Mouse (Mus musculus) yolk sac, embryonic 10.5 days (tissue): Measurements from ENCODE around the gene Asic2.
A peak's percentile ranks its signal among the peaks of the same experiment; 100 is the strongest.

Experiments used
- DNase-seq: peaks from one replicate; pipeline ENCODE4 v3.0.0-alpha.2; 2017; ENCODE audit warnings: low spot score

Gene Asic2

DNA sequence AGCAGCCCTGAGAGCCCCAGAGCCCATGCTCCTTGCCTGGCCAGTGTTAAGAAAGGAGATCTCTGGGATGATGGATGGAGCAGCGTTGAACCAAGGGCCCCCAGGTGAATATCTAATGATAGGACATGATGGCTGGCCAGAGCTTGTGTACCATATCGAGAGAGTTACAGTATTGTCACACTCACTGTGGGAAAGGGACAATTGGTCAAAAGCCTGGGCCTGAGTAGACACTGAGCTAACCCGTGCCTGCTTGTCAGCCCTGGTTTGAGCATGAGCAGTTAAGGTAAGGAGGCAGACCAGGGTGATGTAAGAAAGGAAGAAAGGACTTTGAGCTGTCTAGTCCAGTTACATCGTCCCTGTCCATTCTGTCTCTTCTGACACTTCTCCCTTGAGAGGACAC lies 365.3 kb downstream of the Asic2 start:
- no peak for DNase-seq

DNA sequence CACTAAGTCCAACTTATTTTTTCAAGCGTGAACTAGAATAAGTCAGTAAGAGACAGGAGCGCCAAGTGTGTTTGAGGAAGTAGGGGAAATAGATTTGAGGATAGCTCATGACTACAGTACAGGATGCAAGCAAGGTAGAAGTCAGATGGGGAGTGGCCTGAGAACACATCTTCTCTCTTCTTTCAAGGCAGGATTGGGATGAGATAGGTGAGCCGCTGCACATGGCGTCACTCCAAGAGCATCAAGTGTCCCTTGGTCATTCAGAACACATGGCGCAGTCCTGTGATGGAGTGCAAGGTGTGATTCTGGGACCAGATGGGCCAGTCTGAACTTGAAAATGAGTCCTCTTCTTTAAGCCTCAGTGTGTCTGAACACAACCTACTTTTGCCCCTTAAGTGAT lies 366.5 kb downstream of the Asic2 start:
- DNase-seq: no peak

DNA sequence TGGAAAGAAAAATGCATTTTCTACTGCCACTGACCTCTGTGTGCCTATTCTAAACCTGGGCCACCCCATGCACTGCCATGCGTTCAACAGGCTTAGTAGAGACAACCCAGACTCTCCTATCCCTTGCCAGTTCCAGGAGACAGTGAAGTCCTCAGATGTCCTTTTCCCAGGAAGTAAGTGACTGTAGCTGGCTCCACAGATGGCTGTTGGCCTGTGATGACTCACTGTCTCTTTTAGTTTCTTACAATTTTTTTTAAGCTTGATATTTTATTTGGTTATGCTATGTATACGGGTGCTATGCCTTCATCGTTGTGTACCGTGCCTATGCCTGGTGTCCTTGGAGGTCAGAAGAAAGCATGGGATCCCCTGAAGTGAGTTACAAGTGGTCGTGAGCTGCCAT lies 370.7 kb downstream of the Asic2 start:
- no peak for DNase-seq

DNA sequence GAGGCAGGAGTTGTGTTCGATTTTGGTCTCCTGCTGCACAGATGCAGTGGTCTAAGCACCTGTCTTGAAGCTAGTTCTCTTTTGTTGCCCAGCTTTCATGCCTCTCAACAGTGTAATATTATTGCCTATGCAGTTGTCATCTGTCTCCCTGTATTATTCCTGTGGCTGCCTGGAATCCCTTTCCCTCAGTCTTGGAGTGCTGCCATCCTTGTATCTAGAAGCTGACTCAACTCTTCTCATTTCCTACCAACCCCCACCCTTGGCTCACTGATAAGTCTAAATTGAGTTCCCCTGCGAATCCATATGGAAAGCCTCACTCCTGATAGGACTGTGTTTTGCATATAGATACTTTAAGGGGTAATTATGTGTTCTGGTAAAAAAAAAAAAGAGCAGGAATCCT lies 373.0 kb downstream of the Asic2 start:
- no peak for DNase-seq

DNA sequence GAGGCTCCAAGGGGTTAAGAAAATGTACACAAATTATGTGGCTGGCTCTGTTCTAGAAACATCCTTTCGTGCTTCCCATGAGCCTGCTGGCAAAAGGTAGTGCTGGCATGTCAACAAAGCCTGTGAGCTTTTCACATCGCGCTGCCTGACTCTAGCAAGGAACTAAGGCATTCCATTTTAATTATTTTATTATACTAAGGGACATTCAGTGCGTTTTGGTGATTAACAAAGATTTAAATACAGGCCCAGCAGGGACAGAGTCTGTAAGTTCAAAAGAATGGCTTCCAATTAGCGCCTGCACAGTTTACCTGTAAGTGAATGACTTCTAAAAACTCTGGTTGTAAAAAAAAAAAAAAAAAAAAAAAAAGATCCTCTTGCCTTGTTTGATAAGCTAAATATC lies 375.5 kb downstream of the Asic2 start:
- DNase-seq: no peak

DNA sequence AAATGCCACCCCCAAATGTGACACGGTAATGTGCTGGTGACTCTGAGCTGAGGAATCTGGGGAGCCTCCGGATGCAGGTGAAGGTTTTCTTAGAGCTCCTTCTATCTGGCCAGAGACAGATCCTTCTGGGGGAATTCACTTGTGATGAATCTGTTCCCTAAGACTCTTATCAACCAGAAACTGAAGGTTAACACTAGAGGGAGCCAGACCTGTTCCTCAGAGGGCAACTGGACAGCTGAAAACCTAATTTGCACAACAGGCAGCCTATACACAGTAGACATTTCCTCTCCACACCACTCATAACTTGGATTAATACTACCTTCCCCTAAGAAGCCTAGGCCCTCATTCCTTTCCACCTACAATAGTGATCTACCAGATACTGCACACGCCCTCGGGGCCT lies 377.3 kb downstream of the Asic2 start:
- no peak for DNase-seq

DNA sequence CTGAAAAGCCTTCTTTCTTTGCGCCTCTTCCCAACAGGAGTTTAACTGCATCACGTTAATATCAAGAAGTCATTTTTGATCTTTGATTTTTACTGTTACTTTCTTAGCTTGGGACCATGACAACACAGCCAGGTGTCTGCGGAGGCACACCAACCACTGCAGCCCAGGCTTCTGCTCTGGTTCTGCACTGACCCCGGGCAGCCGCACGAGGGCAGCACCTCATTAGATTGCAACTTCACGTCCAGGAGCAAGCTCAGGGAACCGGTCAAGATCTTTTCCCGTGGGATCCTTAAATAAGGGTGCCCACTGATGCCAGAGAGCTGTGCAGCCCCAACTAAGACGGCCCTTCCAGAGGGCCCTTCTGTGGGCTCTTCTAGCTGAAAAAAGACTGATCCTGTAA lies 379.6 kb downstream of the Asic2 start:
- DNase-seq: no peak

DNA sequence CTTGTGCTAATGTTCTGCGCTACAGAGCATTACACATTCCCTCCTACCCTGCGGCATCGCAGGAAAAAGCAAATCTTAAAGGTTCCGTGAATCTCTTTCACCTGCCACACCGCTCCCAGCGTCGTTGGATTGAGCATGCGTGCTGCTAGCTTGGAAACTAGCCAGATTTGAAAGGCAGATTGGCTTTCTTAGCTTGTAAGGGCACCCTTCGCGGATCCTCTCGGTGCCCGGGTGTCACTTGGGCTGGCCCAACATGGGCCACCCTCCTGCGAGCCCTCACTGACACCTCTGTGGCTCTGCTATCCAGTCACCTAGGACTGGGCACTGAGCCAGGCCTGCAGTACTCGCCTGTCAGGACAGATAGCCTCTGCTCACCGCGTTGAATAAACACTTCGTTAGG lies 380.3 kb downstream of the Asic2 start:
- no peak for DNase-seq

DNA sequence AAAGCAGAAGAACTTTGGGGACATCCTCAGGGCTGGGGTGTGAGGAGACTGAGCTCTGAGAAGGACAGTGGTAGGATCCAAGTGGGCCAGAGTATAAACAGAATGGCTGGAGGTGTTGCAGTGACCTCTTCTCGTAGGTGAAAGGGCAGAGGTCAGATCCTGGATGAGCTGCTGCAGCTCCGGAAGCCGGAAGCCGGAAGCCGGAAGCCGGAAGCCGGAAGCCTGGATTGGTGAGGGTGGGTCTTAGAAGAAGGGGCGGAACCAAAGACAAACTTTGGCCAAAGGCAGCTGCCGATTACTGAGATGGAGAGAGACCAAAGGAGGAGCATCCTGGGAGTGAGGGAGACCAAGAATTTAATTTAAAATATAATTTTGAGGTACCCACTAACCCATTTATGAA lies 381.1 kb downstream of the Asic2 start:
- DNase-seq: no peak

DNA sequence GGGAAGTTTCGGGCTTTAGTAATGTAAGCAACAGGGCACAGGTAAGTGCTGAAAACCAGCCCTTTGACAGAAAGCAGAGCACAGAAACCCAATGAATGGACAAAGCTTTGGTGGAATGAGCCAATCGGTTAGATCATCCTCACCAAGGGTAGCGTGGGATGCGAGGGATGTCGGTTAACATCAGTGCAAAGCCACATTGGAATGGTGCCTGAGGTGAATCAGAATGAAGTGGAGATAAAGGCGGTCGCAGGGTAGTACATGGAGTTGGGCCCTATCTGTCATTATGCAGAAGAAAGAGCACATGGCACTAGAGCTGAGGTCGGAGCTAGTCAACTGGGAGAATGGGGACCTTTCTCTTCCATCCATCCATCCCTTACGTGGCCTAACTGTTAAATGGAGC lies 383.8 kb downstream of the Asic2 start:
- DNase-seq: no peak

DNA sequence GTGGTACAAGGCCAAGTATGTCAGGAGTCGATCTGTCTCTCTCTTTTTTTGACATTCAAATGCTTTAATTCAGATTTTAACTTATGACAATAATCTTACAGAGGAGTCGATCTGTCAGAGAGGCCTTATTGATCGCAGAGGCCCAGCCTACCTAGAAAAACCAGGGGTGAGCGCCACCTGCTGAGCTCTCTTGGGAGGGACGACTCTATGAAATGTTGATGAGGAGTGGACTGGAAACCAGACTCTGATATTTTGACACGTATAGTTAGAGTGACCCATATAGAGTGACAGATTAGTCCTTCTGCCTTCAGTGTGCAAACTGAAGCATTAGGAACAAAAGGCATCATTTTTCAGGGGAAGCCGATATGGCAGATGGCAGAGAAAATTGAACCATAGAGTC lies 385.1 kb downstream of the Asic2 start:
- no peak for DNase-seq

DNA sequence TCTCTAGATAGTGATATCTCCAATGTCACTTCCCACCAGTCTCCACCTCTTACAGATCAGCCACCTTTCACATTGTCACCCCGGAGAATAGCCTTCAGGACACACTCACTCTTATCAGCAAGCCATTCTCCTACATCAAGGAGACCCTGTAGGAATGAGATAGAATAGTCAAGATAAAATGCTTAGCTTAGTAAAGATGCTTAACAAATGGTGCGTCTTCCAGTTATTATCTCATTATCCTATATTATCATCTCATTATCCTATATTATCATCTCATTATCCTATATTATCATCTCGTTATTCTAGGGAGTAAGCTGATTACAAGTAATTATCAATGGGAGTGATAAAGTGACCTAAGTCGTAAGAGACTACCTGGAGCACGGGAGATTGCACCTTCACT lies 386.1 kb downstream of the Asic2 start:
- no peak for DNase-seq

DNA sequence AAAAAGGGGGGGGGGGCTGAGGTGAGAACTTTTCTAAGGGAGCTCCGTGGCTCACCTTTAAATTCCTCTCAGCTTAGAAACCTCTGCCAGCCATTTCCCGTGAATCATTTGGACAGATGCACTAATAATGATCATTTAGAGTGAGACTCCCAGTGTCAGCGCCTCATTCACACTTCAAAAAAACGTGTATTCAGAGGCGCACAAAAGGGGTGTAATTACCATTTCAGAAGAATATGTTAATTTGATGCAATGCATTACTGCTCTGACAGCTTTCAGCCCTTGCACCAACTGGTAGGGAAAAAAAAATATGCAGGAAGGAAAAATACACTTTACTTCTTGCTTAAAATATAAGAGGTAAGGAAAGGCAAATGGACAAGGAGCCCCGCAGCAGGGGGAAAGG lies 388.5 kb downstream of the Asic2 start:
- DNase-seq: no peak

DNA sequence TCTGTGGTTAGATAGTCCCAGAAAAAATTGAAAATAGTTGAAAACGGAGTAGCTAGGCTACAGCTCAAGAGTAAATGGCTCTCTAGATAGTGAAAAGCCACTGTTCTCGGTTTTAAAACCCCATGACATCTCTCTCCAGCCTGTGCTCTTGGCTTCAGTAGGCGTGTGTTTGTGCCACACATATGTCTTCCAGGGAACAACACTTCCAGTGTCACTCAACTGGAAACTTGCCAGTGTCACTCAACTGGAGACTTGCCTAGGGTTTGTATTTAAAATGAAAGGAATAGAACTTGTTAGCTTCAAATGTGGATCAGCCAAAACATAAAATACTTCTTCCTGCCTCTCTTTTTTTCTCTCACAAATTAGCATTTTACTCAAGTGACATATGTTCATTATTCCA lies 397.9 kb downstream of the Asic2 start:
- no peak for DNase-seq

DNA sequence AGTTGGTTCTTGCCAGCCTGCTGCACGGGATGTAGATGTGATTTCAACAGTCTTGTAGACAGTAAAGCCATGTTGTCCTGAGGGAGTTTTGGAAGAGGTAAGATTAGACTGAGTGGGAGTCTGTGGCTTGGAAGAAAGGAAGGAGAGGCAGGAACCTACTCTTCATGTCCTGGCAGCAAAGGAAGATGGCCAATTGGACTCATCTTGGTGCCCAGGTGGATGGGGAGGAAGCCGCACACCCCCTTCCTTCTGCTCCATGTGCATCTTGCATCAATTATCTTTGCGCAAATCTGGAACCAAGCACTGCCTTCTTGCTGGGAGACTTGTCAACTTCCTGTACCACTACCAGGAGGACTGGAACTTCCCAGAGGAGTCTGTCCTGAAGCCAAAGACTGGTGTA lies 403.4 kb downstream of the Asic2 start:
- DNase-seq: no peak

DNA sequence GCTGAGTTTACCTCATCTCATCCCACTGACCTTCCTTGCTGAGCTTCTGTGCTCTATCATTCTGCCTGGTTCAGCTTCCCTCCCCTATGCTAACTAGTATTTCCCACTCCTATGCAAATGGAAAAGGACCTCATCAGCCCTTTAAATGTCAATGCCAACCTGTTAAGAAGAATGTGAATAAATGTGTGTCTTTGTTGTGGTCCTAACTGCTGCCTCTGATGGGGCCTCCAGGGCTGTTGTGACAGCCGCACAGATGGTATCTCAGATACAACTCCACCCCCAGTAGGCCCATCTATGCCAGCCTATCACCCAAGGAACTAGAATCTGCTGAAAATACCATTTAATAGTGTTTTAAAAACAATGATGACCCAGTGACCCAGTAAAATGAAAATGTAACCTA lies 407.9 kb downstream of the Asic2 start:
- DNase-seq: no peak

DNA sequence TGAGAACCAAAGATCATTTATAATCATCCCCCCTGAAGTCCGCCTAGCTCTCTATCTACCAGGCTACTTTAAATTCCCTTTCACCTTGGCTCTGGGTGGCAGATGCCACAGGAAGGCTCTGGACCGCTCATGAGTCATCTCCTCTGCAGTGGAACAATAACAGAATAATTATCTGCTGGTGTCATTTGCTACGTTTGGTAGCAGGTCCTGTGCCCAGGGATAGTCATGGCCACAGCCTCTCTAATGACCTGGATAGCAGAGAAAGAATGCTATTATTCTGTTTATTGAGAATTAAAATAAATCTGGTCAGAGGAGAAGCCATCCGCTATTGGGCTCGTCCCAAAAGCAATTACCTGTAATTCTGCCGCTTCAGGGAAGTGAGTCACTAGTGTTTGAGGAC lies 425.1 kb downstream of the Asic2 start:
- no peak for DNase-seq

DNA sequence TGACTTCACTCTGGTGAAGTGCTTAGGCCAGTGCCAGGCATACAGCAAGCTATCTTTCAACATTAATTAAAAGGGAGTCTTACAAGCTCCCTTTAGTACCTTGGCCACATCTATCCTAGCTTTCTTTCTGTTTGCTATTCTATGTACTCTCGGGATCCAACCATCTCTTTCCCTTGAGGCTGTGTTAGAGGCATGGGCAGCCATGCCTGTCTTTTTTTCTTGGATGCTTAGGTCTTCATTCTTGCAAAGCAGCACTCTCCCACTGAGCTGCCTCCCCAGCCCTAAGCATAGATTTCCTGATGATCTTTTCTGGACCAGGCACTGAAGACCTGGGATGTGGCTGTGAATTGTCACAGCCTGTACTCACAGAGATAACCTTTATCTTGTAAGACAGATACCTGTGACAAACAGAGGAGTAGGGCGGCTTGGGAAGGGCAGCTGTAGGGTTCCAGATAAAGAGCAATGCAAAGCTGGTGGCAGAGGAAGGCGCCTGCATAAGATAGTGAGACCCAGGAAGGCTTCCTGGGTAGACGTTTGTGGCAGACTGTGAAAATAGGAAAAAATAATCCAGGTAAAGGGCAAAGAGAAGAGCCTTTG lies 433.0 kb downstream of the Asic2 start:
- DNase-seq: peak; percentile 17

DNA sequence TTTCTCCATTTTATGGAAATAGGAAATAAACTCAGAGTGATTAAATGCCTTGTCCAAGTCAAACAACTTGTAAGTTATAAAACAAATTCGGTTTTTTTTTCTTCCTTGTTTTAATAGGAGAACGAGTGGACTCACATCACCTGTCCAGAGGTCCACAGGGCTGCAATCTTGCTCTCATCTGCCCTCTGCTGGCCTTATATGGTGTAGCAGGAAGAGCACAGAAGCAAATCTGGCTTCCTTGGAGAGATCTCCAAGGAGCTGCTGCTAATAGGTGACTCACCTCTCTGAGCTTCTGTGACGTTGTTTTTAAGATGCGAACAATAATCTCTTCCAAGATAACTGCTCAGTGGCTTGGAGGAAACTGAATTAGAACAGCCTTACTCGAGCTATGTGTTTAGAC lies 433.6 kb downstream of the Asic2 start:
- DNase-seq: peak; percentile 3

DNA sequence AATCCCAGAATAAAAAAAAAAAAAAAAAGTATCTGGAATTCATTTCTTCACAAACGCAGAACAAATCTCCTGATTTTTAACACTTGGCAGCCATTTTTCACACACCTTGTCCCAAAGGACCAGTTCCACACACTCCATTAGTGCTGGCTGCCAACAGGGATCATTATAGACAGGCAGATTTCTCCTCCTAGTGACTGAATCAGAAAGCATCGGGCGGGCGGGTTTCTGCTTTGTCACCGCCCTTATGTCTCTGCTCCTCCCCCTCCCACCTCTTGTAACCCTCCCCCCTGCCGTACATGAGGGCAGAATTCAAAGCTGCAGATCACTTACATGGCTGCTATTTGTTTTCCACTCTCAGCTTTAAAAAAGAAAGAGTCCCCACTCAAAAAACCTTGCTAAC lies 436.4 kb downstream of the Asic2 start:
- DNase-seq: peak; percentile 5

DNA sequence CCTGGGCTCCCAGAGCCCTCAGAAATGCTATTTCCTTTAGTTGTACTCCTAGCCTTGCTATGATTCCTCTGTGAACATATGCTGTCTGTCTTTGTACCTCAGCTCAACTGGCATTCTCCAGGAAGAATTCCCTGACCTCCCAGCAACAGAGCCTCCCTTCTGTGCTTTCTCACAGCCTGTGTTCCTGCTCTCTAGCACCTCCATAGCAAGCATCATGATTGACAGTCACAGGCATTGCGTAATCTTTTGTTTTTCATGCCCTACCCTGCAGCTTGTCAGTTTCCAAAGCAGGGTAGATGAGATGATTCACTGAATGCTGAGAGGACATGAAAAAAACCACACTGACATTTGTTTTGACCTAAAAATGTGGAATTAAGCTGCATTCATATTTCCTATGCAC lies 445.3 kb downstream of the Asic2 start:
- no peak for DNase-seq

DNA sequence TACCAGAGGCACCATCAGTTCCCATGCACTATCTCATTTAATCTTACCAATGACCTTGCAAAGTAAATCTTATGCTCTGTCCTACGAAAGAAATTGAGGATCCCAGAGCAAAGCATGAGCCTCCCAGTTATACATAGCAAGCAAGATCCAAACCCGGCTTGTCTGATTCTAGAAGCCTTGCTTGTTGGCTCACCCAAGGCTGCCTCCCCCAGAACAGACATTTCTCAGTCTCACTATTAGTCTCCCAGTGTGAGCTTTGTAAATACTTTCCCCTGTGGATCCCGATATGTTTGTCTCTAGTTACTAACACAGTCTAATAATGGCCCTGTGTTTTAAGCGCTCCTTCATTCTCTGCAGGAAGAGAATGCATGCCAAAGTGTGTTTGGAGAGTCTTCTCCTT lies 446.4 kb downstream of the Asic2 start:
- no peak for DNase-seq

DNA sequence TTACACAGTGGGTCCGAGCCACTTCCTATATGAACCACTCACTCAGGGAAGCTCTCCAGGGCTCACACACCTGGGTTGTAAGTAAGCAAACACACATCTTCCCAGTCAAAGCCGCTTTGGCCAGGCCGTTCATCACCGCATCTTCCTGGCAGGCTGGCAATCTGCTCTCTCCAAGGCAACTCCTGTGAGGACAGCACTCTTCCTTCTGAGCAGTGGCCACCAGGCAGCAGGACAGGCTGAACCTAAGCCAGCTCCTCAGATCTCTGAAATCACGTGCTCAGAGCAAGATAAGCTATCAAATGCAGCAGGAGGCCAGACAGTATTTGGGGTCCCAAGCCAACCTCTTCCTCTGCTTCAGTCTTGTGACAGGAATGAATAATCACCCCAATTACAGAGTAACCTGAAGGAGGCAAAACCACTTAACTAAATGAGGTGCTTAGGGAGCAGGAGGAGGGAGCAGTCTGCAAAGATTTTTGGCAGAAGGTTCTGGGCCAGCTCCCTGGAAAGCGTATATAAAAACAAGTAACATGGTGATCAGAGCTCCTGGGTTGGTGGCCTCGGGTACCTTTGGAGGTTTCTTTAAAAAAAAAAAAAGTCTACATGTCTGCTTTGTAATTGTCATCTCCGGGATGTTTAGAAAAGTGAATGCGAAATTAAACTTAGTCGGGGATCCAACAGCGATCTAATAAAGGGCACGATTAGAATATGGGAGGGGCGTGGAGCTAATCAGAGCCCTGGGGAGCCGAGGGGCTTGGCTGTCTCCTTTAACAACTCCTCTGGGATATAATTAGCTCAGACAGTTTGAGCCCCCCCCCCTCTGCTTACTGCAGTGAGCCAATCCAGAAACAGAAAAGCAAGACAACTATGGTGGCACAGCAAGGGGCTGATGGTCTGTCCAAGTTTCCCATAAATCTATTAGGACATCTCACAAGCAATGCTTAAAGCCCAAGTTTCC lies 450.0 kb downstream of the Asic2 start:
- DNase-seq: no peak

DNA sequence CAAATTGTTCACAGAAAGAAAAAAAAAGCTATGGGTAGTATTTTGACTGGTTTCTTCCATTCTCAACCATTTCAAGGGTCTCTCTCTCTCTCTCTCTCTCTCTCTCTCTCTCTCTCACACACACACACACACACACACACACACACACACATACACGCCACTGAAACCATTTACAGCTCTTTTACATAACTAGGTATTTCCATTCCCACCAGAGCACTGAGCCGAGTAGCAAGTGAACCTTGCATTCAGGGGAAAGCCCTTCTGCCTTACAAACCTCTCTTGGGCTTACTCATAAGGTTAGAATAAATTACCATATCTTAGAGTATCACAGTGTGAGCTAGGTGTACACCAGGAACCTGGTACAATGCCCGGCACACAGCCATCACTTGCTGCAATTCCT lies 452.5 kb downstream of the Asic2 start:
- DNase-seq: no peak
